Comparison of ENCODE assay signal across 8 mouse cellular contexts in genomic region chr1:67038246-67038987, GRCm38 (mm10). TPM values are rescaled to one million over a fixed set of nuclear protein-coding genes. Genes with fewer than 3 reads are reported as not detected.
DNase-seq lines count a peak whose midpoint lies in the region; ATAC-seq lines count a peak whose summit lies in the region.

TSS of gene Lancl1 (minus strand) at chr1:67038872.

- H3K36me3 ChIP-seq in hindbrain, embryonic 16.5 days (ENCODE audit: control insufficient read depth, insufficient read depth, low read length), result peaks cover 11% of the 10 kb centered on the region
- no peaks in the 10 kb centered on the region for H3K36me3 ChIP-seq in macrophage (ENCODE audit: inconsistent target)

- H3K4me1 ChIP-seq in hindbrain, embryonic 16.5 days (ENCODE audit: control insufficient read depth, insufficient read depth, low read depth, low read length), result peaks cover 9% of the 10 kb centered on the region

- no peaks in the 10 kb centered on the region for H3K27me3 ChIP-seq in hindbrain, embryonic 16.5 days (replicated peaks; ENCODE audit: control insufficient read depth, insufficient read depth, low read length)

- H3K4me2 ChIP-seq in hindbrain, embryonic 16.5 days (ENCODE audit: low read length), result peak within 1 kb of the TSS; percentile 58

- DNase-seq in T-cell, adult 2 months (ENCODE audit: low spot score), result peak; percentile 91
- DNase-seq in cerebellum, postnatal 36 days, result peak; percentile 87 to 89
- DNase-seq in gastrocnemius, adult 18-20 months (ENCODE audit: low spot score), result peak; percentile 91
- DNase-seq in left cerebral cortex, adult 18-20 months (ENCODE audit: low spot score in 2 of 2), result peak; percentile 94 to 95
- DNase-seq in right cerebral cortex, adult 18-20 months, result peak; percentile 95
- DNase-seq in urinary bladder, postnatal 10 days (ENCODE audit: low spot score), result peak; percentile 54

- H3K79me2 ChIP-seq in macrophage (ENCODE audit: inconsistent target), result no peaks in the 10 kb centered on the region

- peak within 1 kb of the TSS; percentile 88 for H3K9ac ChIP-seq in hindbrain, embryonic 16.5 days (ENCODE audit: low read depth, low read length)

- WGBS in hindbrain, embryonic 16.5 days, result under 1% methylated on average over 43 of the region's 47 CpGs
- WGBS in macrophage (ENCODE audit: missing documents), result under 1% methylated on average over 46 of the region's 47 CpGs

- peak within 1 kb of the TSS; percentile 76 for H3K27ac ChIP-seq in hindbrain, embryonic 16.5 days (ENCODE audit: low read depth, low read length)
- H3K27ac ChIP-seq in macrophage, result no peak within 1 kb of the TSS

- H3K4me3 ChIP-seq in hindbrain, embryonic 16.5 days (ENCODE audit: low read length), result peak within 1 kb of the TSS; percentile 93
- peak within 1 kb of the TSS; percentile 66 for H3K4me3 ChIP-seq in macrophage (ENCODE audit: inconsistent target)

- ATAC-seq in hindbrain, embryonic 16.5 days, result peak; percentile 99

- no peaks in the 10 kb centered on the region for H3K9me3 ChIP-seq in hindbrain, embryonic 16.5 days (ENCODE audit: control insufficient read depth, low read length)

RNA-seq across cellular contexts. Expression of gene Lancl1, which starts in this region (rescaled TPM):
- total RNA-seq in gastrocnemius, adult 18-20 months (2021), result 10 to 100 TPM; 34.3 to 37.5 TPM
- polyA plus RNA-seq in hindbrain, embryonic 16.5 days (2015; fragmentation: Nextera tagmentation; extraction: Ambion mirVana), result 190 and 191 TPM in 2 replicates
- 100 to 1,000 TPM; 207 to 216 TPM for total RNA-seq in left cerebral cortex, adult 18-20 months (2021)
- total RNA-seq in macrophage (2018; cell fraction: chromatin; rRNA removed), result 100 to 1,000 TPM in 4 of 26 experiments, 10 to 100 TPM in 21, 1 to 10 TPM in 1; 7.8 to 120 (median 46.0) TPM
- 10 to 100 TPM; 11.2 to 48.0 (median 19.4) TPM for total RNA-seq in macrophage (2018; cell fraction: cytosol; rRNA removed)
- total RNA-seq in macrophage (2018; cell fraction: nucleus; rRNA removed), result 10 to 100 TPM in 25 of 26 experiments, 1 to 10 TPM in 1; 7.4 to 94.7 (median 37.0) TPM
- polyA plus RNA-seq in macrophage (2018), result 15.2 to 17.9 TPM (median 15.8 TPM) in 3 replicates

Comparison
In these comparisons a context has a peak if more than half of its experiments do, and no peak if none do; other contexts are left out.
1. RNA of gene Lancl1 (total RNA-seq): 207 to 216 TPM in left cerebral cortex, adult 18-20 months; 34.3 to 37.5 TPM in gastrocnemius, adult 18-20 months; every median in the first group is over 4 times any median in the second.
2. RNA of gene Lancl1 (polyA plus RNA-seq): 190 to 191 TPM in hindbrain, embryonic 16.5 days; 15.2 to 17.9 TPM in macrophage; every median in the first group is over 10 times any median in the second.
3. Peak in every context shown above with its lines, with median percentiles within 50 percentile points of each other: DNase-seq.